Mouse (Mus musculus) small intestine, adult 2 months (tissue): ENCODE results near the gene Olfr965. TPM values are rescaled to one million over a fixed set of nuclear protein-coding genes. Genes with fewer than 3 reads are reported as not detected.

Experiments
- H3K27ac ChIP-seq: fragments of 200-500 bp; 2 replicates; pipeline ENCODE4 v1.5.1; 2012; ENCODE audit warnings: low read depth, low read length, control low read depth, inconsistent platforms; ENCODE audit not compliant: insufficient read depth
- H3K27me3 ChIP-seq: fragments of 200-500 bp; 2 replicates; pipeline ENCODE4 v1.6.1; 2012; ENCODE audit warnings: mild to moderate bottlenecking, moderate library complexity, low read length, inconsistent platforms; ENCODE audit not compliant: control insufficient read depth, insufficient read depth
- H3K36me3 ChIP-seq: fragments of 200-500 bp; 2 replicates; pipeline ENCODE4 v1.6.1; 2012; ENCODE audit warnings: mild to moderate bottlenecking, low read length, control low read depth, inconsistent platforms; ENCODE audit not compliant: control insufficient read depth, insufficient read depth
- H3K4me1 ChIP-seq: fragments of 200-500 bp; 2 replicates; pipeline ENCODE4 v1.6.1; 2012; ENCODE audit warnings: low read length, inconsistent platforms, mixed read lengths; ENCODE audit not compliant: control insufficient read depth, insufficient read depth, insufficient read length
- H3K4me3 ChIP-seq: fragments of 200-500 bp; 2 replicates; pipeline ENCODE4 v1.5.1; 2012; ENCODE audit warnings: low read depth, mild to moderate bottlenecking, control low read depth, inconsistent platforms, low read length, moderate library complexity
- CTCF ChIP-seq: fragments of 200-500 bp; IDR thresholded peaks from 2 replicates; pipeline ENCODE4 v1.5.1; 2012; ENCODE audit warnings: low read depth, mild to moderate bottlenecking, control low read depth, inconsistent platforms, low read length, moderate library complexity, mixed read lengths; ENCODE audit not compliant: insufficient replicate concordance, insufficient read length; ENCODE audit errors: extremely low read depth
- POLR2A ChIP-seq: fragments of 200-500 bp; IDR thresholded peaks from 2 replicates; pipeline ENCODE4 v1.6.1; 2012; ENCODE audit warnings: low read depth, mild to moderate bottlenecking, control low read depth, inconsistent platforms, low read length, moderate library complexity
- WGBS: fragments of 180-500 bp; shearing (Covaris S2); methylation state at CpG from one replicate; pipeline ENCODE4 v1.1.7; 2018; 5-methylcytosine and 5-hydroxymethylcytosine counted together
- polyA plus RNA-seq: library from polyadenylated mRNA; depleted of rRNA; stranded (reverse); fragments of >200 nt; gene quantifications from 2 replicates; pipeline ENCODE4 v1.2.3, GENCODE M21; 2012; rRNA removed

Gene Olfr965
- polyA plus RNA-seq, 1 experiment, result not detected

DNA sequence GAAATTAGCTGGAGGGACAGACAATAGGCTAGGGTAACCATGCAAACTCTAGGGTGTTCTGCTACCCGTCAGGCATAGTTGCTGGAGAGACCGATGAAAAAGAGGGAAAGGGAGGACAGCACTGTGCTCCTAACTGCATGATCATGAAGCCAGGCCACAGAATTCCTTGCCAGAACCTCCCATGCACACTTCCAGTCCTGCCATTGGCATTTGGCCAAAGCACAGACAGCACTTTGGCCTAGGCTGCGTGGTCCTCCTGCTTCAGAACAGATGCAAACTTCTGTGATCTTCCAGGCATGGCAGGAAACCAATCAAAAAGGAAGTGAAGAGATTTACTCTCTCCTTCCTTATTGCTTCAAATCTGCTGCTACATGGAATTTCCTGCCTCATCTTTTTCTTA, 2.2 kb upstream of the Olfr965 start:
- TF ChIP-seq CTCF (no peak), POLR2A (no peak)

DNA sequence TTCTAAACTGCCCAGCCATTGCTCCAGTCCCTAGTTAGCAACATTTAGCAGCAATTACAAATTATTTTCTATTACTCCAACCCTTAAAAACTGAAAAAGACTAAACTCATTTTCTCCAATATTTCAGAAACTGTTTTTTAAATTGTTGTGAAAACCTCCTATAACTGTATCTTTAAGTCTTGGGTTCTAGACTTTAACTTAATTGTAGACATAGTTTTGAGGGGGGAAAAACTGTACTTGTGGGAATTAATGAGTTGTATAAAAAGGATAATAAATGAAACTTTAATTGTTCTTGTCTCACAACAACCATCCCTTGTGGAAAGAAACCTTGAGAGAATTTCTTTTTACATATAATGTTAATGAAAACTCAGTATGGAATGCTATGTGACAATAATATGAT, 19.5 kb downstream of the Olfr965 start, which contains the start of gene Olfr150:
Gene Olfr150, plus strand, starts transcription at position 301 of the 400 bp plus-strand sequence.
- Histone ChIP-seq H3K4me1 (no peaks in the 10 kb centered on the region), H3K27ac (no peak within 1 kb of the TSS), H3K4me3 (no peak within 1 kb of the TSS), H3K36me3 (no peaks in the 10 kb centered on the region), H3K27me3 (no peaks in the 10 kb centered on the region)
- TF ChIP-seq CTCF (no peak), POLR2A (no peak)

More for the DNA sequence above, 2.2 kb upstream of the Olfr965 start:
- no peaks in the 10 kb centered on the region for H3K27me3 ChIP-seq
- H3K4me1 ChIP-seq, result no peaks in the 10 kb centered on the region
- no peak overlapping the region for H3K27ac ChIP-seq
- 55% methylated on average over 3 of the region's 3 CpGs for WGBS
- H3K36me3 ChIP-seq, result no peaks in the 10 kb centered on the region
- H3K4me3 ChIP-seq, result no peak overlapping the region

DNA sequence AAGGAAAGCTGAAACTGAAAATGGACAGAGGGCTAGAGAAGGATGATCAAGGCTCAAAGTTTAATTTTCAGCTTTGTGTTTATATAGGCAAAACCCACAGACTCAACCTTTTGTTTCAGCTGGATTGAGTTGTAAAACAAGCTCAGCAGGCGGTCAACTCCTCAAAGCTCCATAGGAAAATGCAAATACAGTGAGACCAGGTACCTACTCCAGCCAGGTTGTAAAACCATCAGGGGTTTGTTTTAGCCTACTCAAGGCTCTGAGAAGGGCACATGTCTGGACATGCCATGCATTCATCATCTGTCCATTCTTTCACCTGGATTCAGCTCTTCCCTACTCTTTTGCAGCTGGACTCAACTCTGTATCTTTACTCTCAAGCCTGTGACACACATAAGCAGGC, 29.6 kb downstream of the Olfr965 start:
- no peak overlapping the region for H3K27ac ChIP-seq
- no peak for TF ChIP-seq CTCF
- TF ChIP-seq POLR2A, result no peak
- no peaks in the 10 kb centered on the region for H3K36me3 ChIP-seq
- H3K27me3 ChIP-seq, result no peaks in the 10 kb centered on the region
- H3K4me3 ChIP-seq, result no peak overlapping the region
- 83% methylated on average over 1 of the region's 1 CpGs for WGBS
- H3K4me1 ChIP-seq, result no peaks in the 10 kb centered on the region

DNA sequence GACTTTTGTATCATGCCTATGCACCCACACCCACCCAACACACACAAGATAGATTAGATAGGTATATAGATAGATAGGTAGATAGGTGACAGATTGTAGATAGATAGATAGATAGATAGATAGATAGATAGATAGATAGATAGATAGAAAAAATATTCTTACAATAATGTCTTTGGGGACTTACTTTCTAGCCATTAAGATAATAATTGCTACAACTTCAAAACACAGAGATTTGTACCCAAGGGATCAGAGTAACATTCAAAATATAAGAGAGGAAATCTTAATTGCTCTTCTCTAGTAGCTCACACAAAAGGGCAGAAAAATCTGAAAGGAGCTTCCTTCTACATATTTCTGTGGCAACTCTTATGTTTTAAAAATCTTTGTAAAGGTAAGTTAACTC, 34.8 kb downstream of the Olfr965 start, which contains the start of gene Olfr967:
Gene Olfr967, plus strand, starts transcription at position 301 of the 400 bp plus-strand sequence.
- Histone ChIP-seq H3K4me1 (no peaks in the 10 kb centered on the region), H3K36me3 (no peaks in the 10 kb centered on the region), H3K27ac (no peak within 1 kb of the TSS), H3K27me3 (no peaks in the 10 kb centered on the region), H3K4me3 (no peak within 1 kb of the TSS)
- TF ChIP-seq POLR2A, result no peak
- no peak for TF ChIP-seq CTCF

DNA sequence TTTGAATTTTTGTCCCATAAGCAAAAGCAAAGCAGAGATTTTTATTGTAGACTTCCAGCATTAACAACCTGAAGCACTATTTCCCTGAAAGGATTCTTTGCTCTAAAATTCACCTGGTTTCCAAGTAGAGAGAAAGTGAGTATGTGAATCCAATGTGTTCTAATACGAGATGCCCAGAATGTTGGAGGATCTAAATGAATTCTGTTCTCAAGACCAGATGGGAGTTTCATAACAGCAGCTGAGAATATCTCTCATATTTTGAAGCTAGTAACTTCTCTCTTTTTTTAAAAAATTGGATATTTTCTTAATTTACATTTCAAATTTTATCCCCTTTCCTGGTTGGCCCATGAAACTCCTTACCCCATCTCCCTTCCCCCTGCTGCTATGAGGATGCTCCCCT, 35.3 kb downstream of the Olfr965 start:
- 76% methylated on average over 1 of the region's 1 CpGs for WGBS
- TF ChIP-seq CTCF (no peak), POLR2A (no peak)
- no peaks in the 10 kb centered on the region for H3K27me3 ChIP-seq

More for the DNA sequence above, 35.3 kb downstream of the Olfr965 start:
- Histone ChIP-seq H3K36me3 (no peaks in the 10 kb centered on the region), H3K27ac (no peak overlapping the region), H3K4me3 (no peak overlapping the region), H3K4me1 (no peaks in the 10 kb centered on the region)

Other genes starting within 250 kb of the Olfr965 start
- gene Olfr955, start 239.4 kb upstream of the Olfr965 start, polyA plus RNA-seq, result not detected in 2 replicates
- not detected in 2 replicates for gene Olfr44, start 217.4 kb upstream of the Olfr965 start, polyA plus RNA-seq
- not detected in 2 replicates for gene Olfr957, start 195.5 kb upstream of the Olfr965 start, polyA plus RNA-seq
- not detected in 2 replicates for gene Olfr958, start 157.3 kb upstream of the Olfr965 start, polyA plus RNA-seq
- not detected in 2 replicates for gene Olfr959, start 135.8 kb upstream of the Olfr965 start, polyA plus RNA-seq
- 0.22 and 0.74 TPM in 2 replicates for gene AW551984, start 107.0 kb upstream of the Olfr965 start, polyA plus RNA-seq
- not detected in 2 replicates for gene Olfr148, start 100.7 kb upstream of the Olfr965 start, polyA plus RNA-seq
- not detected in 2 replicates for gene Olfr960, start 90.0 kb upstream of the Olfr965 start, polyA plus RNA-seq
- not detected in 2 replicates for gene Olfr961, start 66.3 kb upstream of the Olfr965 start, polyA plus RNA-seq
- not detected in 2 replicates for gene Olfr963, start 44.1 kb upstream of the Olfr965 start, polyA plus RNA-seq
- not detected in 2 replicates for gene Olfr149, start 4.2 kb upstream of the Olfr965 start, polyA plus RNA-seq
- not detected in 2 replicates for gene Olfr150, start 19.6 kb downstream of the Olfr965 start, polyA plus RNA-seq
- gene Olfr967, start 34.9 kb downstream of the Olfr965 start, polyA plus RNA-seq, result not detected in 2 replicates
- not detected in 2 replicates for gene Olfr968, start 71.9 kb downstream of the Olfr965 start, polyA plus RNA-seq
- not detected in 2 replicates for gene Olfr969, start 79.6 kb downstream of the Olfr965 start, polyA plus RNA-seq
- not detected in 2 replicates for gene Olfr970, start 97.5 kb downstream of the Olfr965 start, polyA plus RNA-seq
- gene Olfr971, start 125.5 kb downstream of the Olfr965 start, polyA plus RNA-seq, result not detected in 2 replicates
- not detected in 2 replicates for gene Olfr972, start 155.1 kb downstream of the Olfr965 start, polyA plus RNA-seq
- not detected in 2 replicates for gene Olfr229, start 196.0 kb downstream of the Olfr965 start, polyA plus RNA-seq
- gene Olfr974, start 226.1 kb downstream of the Olfr965 start, polyA plus RNA-seq, result not detected in 2 replicates
- gene Olfr975, start 240.7 kb downstream of the Olfr965 start, polyA plus RNA-seq, result 0.03 TPM in 1 of 2 replicates, not detected in the other
- not detected in 2 replicates for gene Olfr976, start 249.8 kb downstream of the Olfr965 start, polyA plus RNA-seq